Mouse (Mus musculus): ENCODE results near the gene Ugt1a1.

DNA sequence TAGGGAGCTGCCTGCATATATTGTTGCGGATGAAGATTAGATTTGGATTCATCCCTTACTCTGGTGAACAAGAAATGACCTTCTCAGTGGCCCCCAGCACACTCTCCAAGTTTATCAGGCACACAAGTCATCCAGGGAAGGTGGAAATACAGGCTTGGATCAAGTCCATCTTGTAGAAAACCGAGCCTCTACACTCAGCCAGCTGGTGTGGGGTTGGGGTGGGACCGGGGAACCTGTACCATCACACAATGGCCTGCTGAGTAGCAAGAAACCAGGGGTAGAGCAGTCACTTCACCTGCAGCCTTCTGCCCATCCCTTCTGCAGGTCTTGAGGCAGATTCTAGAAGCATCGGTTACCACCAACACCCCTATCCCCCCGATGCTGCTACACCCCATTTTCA lies 22.9 kb downstream of the Ugt1a1 start:
- TF ChIP-seq CTCF (IDR thresholded peaks at IDR 0.05; ENCODE audit: low read depth, low read length) (no peak), POLR2A (IDR thresholded peaks at IDR 0.05; ENCODE audit: extremely low read depth, insufficient read depth, low read length) (no peak)

Data from liver, adult 2 months (tissue).